Mouse (Mus musculus) E14TG2a.4 (cell line): Measurements from ENCODE around the gene Chid1.

ENCODE experiments used
- CTCF ChIP-seq: conservative IDR thresholded peaks from 2 replicates; pipeline ENCODE4 v1.5.1; 2014; ENCODE audit warnings: low read length
- NANOG ChIP-seq: IDR thresholded peaks from 2 replicates; pipeline ENCODE4 v1.6.1; 2014; ENCODE audit warnings: borderline replicate concordance, low read length, mixed read lengths
- POU5F1 ChIP-seq: IDR thresholded peaks from 2 replicates; pipeline ENCODE4 v1.6.1; 2014; ENCODE audit warnings: low read length, borderline replicate concordance

DNA sequence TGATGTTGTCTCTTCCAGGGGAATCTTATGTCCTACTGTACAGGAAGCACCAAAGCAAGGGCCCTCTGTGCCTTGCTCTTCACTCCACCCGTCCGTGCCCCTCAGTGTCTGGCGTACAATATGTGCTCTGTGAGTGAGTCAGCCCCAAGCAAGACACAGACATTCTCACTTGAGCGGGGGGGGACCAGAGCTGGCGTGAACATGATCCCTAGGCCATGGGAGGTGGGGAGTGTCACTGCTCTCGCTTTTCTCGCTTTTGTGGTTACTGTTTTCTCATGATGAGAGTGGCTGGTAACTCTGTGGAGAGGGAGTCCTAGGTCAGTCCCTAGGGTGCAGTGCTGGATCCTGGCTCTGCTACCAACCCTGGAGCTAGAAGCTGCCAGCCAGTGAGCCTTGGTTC, 24.9 kb upstream of the Chid1 start:
- TF ChIP-seq CTCF (no peak), NANOG (no peak), POU5F1 (no peak)
